Comparison of ENCODE assay signal across 8 mouse cellular contexts in genomic region chr6:83427968-83428731, GRCm38 (mm10). TPM values are rescaled to one million over a fixed set of nuclear protein-coding genes. Genes with fewer than 3 reads are reported as not detected.
A peak's percentile ranks its signal among the peaks of the same experiment; 100 is the strongest.
DNase-seq lines count a peak whose midpoint lies in the region; ATAC-seq lines count a peak whose summit lies in the region.

No protein-coding gene starts in this region.

- peaks cover 26% of the 10 kb centered on the region for H3K36me3 ChIP-seq in neural tube, embryonic 12.5 days
- peaks cover 66% of the 10 kb centered on the region for H3K36me3 ChIP-seq in limb, embryonic 10.5 days

- WGBS in neural tube, embryonic 12.5 days, result 50% methylated on average over 5 of the region's 5 CpGs
- 63% methylated on average over 5 of the region's 5 CpGs for WGBS in limb, embryonic 10.5 days

- peak; percentile 56; the same call in 1 of the 2 replicates for ATAC-seq in neural tube, embryonic 12.5 days (ENCODE audit: low FRiP score, low read depth)
- peak; percentile 47 for ATAC-seq in inflammation-experienced regulatory T-cells, adult 6 months

- H3K4me1 ChIP-seq in neural tube, embryonic 12.5 days, result peaks cover 35% of the 10 kb centered on the region
- H3K4me1 ChIP-seq in limb, embryonic 10.5 days, result peaks cover 45% of the 10 kb centered on the region

- H3K9me3 ChIP-seq in neural tube, embryonic 12.5 days, result no peaks in the 10 kb centered on the region
- H3K9me3 ChIP-seq in limb, embryonic 10.5 days (replicated peaks), result no peaks in the 10 kb centered on the region

- no peak overlapping the region for H3K4me3 ChIP-seq in neural tube, embryonic 12.5 days
- H3K4me3 ChIP-seq in limb, embryonic 10.5 days, result no peak overlapping the region

- peak overlapping the region; percentile 33; the same call in 1 of the 2 replicates for H3K27ac ChIP-seq in neural tube, embryonic 12.5 days
- H3K27ac ChIP-seq in limb, embryonic 10.5 days, result peak overlapping the region; percentile 19; the same call in 1 of the 2 replicates

- H3K9ac ChIP-seq in neural tube, embryonic 12.5 days, result 0 out of 2 replicates have a peak overlapping the region, but pooled peaks have one; percentile 6

- no peaks in the 10 kb centered on the region for H3K27me3 ChIP-seq in neural tube, embryonic 12.5 days (replicated peaks)
- H3K27me3 ChIP-seq in limb, embryonic 10.5 days (ENCODE audit: low read depth, poor library complexity, severe bottlenecking), result no peaks in the 10 kb centered on the region

- peak overlapping the region; percentile 9; the same call in 1 of the 2 replicates for H3K4me2 ChIP-seq in neural tube, embryonic 12.5 days (replicated peaks)

- DNase-seq in neural tube, embryonic 10.5 days (ENCODE audit: extremely low spot score, low spot score), result no peak
- DNase-seq in cerebellum, adult 18-20 months, result peak; percentile 83 to 86
- DNase-seq in gastrocnemius, postnatal 10 days, result peak; percentile 65
- no peak for DNase-seq in limb, embryonic 10.5 days (ENCODE audit: low spot score)
- peak; percentile 48 for DNase-seq in right cerebral cortex, postnatal 25 days
- no peak for DNase-seq in ovary, adult 18-20 months (ENCODE audit: low spot score)

RNA-seq across cellular contexts. Expression of gene Tet3, which starts 30.7 kb away (rescaled TPM):
- polyA plus RNA-seq in neural tube, embryonic 12.5 days (2016; fragmentation: Nextera tagmentation; extraction: Ambion mirVana), result 59.8 and 64.5 TPM in 2 replicates
- 10 to 100 TPM; 41.5 to 47.0 TPM for total RNA-seq in gastrocnemius, postnatal 10 days (2021)
- 10 to 100 TPM; 13.2 to 19.4 (median 18.7) TPM for polyA plus RNA-seq in inflammation-experienced regulatory T-cells, adult 6 months (2017; shearing (Covaris generic))
- 40.1 and 42.7 TPM in 2 replicates for polyA plus RNA-seq in limb, embryonic 10.5 days (2016; fragmentation: Nextera tagmentation; extraction: Ambion mirVana)

Comparison
In these comparisons a context has a peak if more than half of its experiments do, and no peak if none do; other contexts are left out.
1. DNase-seq: peak in cerebellum, adult 18-20 months (2 of 2), gastrocnemius, postnatal 10 days (single experiment) and right cerebral cortex, postnatal 25 days (single experiment); none in neural tube, embryonic 10.5 days (single experiment), limb, embryonic 10.5 days (single experiment) and ovary, adult 18-20 months (single experiment).